Mouse (Mus musculus): ENCODE data around the gene Rai14. TPM values are rescaled to one million over a fixed set of nuclear protein-coding genes. Genes with fewer than 3 reads are reported as not detected.
"Not testable (repeated sequence)": the region's sequence is repeated elsewhere in the genome, so short reads cannot be mapped to it uniquely, and the experiment has no call there.

Gene Rai14
- polyA plus RNA-seq, 1 experiment from 2014 or later: 64.8 TPM

DNA sequence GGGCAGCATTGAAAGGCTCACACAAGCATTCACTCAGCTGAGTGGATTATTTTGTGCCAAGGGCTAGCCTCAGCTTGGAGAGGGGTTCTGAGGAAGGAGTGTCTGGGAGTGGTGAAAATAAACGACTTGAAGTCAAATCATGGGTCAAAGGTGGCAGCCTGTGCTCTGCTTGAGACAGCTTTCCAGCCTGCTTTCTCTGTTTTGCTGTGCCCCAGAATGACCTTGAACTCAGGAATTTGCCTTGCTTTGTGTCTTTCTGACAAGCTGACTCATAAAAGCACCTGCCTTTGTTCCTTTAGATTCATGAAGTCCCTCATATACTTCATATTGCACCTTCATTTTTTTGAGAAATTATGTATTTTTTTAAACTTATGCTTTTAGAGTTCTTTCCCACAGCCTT is 150.2 kb downstream of the Rai14 start:
- Histone ChIP-seq H3K36me3 (peaks cover 29% of the 10 kb centered on the region), H3K9me3 (replicated peaks) (no peaks in the 10 kb centered on the region), H3K4me1 (no peaks in the 10 kb centered on the region), H3K27ac (no peak overlapping the region), H3K4me3 (no peak overlapping the region), H3K27me3 (ENCODE audit: low read depth, poor library complexity, severe bottlenecking) (no peaks in the 10 kb centered on the region)
- DNase-seq (ENCODE audit: low spot score): no peak
- 45% methylated on average over 1 of the region's 1 CpGs for WGBS

DNA sequence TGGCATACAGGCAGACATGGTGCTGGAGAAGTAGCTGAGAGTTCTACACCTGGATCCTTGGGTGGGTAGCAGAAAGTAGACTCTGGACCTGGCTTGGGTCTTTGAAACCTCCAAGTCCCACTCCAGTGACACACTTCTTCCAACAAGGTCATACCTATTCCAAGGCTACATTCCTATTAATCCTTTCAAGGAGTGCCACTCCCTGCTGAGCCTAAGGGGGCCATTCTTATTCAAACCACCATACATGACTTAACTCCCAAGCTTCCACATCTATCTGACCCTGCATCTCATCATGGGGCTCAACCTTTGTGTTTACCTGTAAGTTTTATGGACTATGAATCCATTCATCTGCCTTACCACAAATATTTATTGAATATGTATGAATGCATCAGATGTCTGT is 152.1 kb downstream of the Rai14 start:
- no peak overlapping the region for H3K27ac ChIP-seq
- peaks cover 10% of the 10 kb centered on the region for H3K36me3 ChIP-seq
- H3K27me3 ChIP-seq (ENCODE audit: low read depth, poor library complexity, severe bottlenecking): no peaks in the 10 kb centered on the region
- DNase-seq (ENCODE audit: low spot score): no peak
- no peak overlapping the region for H3K4me3 ChIP-seq
- H3K9me3 ChIP-seq (replicated peaks): no peaks in the 10 kb centered on the region
- no peaks in the 10 kb centered on the region for H3K4me1 ChIP-seq

- 94% methylated on average over 7 of the region's 7 CpGs for WGBS
- Histone ChIP-seq H3K27me3 (ENCODE audit: low read depth, poor library complexity, severe bottlenecking) (no peaks in the 10 kb centered on the region), H3K9me3 (replicated peaks) (no peaks in the 10 kb centered on the region), H3K36me3 (no peaks in the 10 kb centered on the region), H3K4me1 (no peaks in the 10 kb centered on the region), H3K4me3 (no peak overlapping the region), H3K27ac (no peak overlapping the region)
- no peak for DNase-seq (ENCODE audit: low spot score)
Observed at GRCm38 (mm10) chr15:10560005-10560404, 154.4 kb downstream of the Rai14 start.

DNA sequence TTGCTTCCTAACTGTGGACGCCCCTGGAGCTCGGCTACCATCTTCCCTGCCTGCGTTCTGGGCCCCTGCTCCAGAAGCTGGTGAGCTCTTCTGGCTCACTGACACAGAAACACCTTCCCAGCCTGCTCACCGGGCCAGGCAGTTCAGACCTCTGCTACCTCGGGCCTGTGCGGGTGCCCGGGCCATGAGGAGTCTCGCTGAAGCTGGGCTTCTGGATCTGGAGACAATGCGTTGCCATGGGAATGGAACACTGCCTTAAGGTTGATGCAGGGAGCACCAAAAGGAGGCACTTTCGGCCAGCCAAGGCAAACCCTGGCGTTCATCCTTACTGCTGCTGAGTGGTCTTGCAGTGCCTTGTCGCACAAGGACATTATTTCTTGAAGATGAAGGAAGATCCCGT is 156.0 kb downstream of the Rai14 start, which contains the start of gene Ttc23l:
Ttc23l (minus strand) TSS at position 204 of the 400 bp plus-strand sequence.
- WGBS: 89% methylated on average over 13 of the region's 13 CpGs

GRCm38 (mm10) chr15:10554336-10554735 is 160.1 kb downstream of the Rai14 start:
- Histone ChIP-seq H3K9me3 (replicated peaks) (no peaks in the 10 kb centered on the region), H3K4me3 (no peak overlapping the region), H3K36me3 (no peaks in the 10 kb centered on the region), H3K4me1 (no peaks in the 10 kb centered on the region), H3K27me3 (ENCODE audit: low read depth, poor library complexity, severe bottlenecking) (no peaks in the 10 kb centered on the region), H3K27ac (no peak overlapping the region)
- no peak for DNase-seq (ENCODE audit: low spot score)

More for the DNA sequence above, 156.0 kb downstream of the Rai14 start, which contains the start of gene Ttc23l:
- H3K36me3 ChIP-seq: no peaks in the 10 kb centered on the region
- DNase-seq (ENCODE audit: low spot score): no peak
- no peak within 1 kb of the TSS for H3K4me3 ChIP-seq
- H3K4me1 ChIP-seq: no peaks in the 10 kb centered on the region
- H3K27ac ChIP-seq: peak within 1 kb of the TSS; percentile 42; the same call in 1 of the 2 replicates
- H3K27me3 ChIP-seq (ENCODE audit: low read depth, poor library complexity, severe bottlenecking): no peaks in the 10 kb centered on the region
- no peaks in the 10 kb centered on the region for H3K9me3 ChIP-seq (replicated peaks)

- Histone ChIP-seq H3K27ac (peak overlapping the region; percentile 83), H3K4me3 (no peak overlapping the region; the same call in 1 of the 2 replicates), H3K4me1 (peaks cover 27% of the 10 kb centered on the region), H3K27me3 (ENCODE audit: low read depth, poor library complexity, severe bottlenecking) (no peaks in the 10 kb centered on the region), H3K36me3 (no peaks in the 10 kb centered on the region), H3K9me3 (replicated peaks) (no peaks in the 10 kb centered on the region)
- WGBS: 36% methylated on average over 16 of the region's 16 CpGs
- peak; percentile 50 for DNase-seq (ENCODE audit: low spot score)
Observed at GRCm38 (mm10) chr15:10540271-10541088, 173.9 kb downstream of the Rai14 start.

- no peaks in the 10 kb centered on the region for H3K9me3 ChIP-seq (replicated peaks)
- 66% methylated on average over 7 of the region's 7 CpGs for WGBS
- DNase-seq (ENCODE audit: low spot score): peak; percentile 32
- H3K27me3 ChIP-seq (ENCODE audit: low read depth, poor library complexity, severe bottlenecking): no peaks in the 10 kb centered on the region
- no peak overlapping the region for H3K27ac ChIP-seq
- H3K36me3 ChIP-seq: no peaks in the 10 kb centered on the region
- H3K4me1 ChIP-seq: peaks cover 21% of the 10 kb centered on the region
- H3K4me3 ChIP-seq: no peak overlapping the region
Observed at GRCm38 (mm10) chr15:10535969-10536368, 178.5 kb downstream of the Rai14 start.

GRCm38 (mm10) chr15:10534591-10534990 is 179.8 kb downstream of the Rai14 start:
- Histone ChIP-seq H3K27ac (no peak overlapping the region), H3K4me3 (no peak overlapping the region), H3K4me1 (peaks cover 7% of the 10 kb centered on the region), H3K9me3 (replicated peaks) (no peaks in the 10 kb centered on the region), H3K27me3 (ENCODE audit: low read depth, poor library complexity, severe bottlenecking) (no peaks in the 10 kb centered on the region), H3K36me3 (no peaks in the 10 kb centered on the region)
- peak; percentile 12 for DNase-seq (ENCODE audit: low spot score)
- 85% methylated on average over 5 of the region's 5 CpGs for WGBS

DNA sequence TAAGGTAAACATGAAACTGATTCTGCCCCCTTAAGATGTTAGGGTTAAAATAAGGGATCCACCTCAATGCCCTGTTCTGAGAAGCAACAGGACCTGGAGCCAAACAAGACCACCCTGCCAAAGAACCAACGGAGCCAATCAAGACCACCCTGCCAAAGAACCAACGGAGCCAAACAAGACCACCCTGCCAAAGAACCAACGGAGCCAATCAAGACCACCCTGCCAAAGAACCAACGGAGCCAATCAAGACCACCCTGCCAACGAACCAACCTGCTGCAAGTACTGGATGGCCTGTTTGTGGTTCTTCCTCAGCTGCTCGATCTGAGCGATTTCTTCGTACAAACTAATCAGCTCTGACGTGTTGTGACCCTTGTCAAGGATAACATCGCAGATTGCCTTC is 181.1 kb downstream of the Rai14 start:
- not testable (repeated sequence) for H3K27me3 ChIP-seq (ENCODE audit: low read depth, poor library complexity, severe bottlenecking); H3K4me1 ChIP-seq; H3K9me3 ChIP-seq (replicated peaks); H3K36me3 ChIP-seq; DNase-seq (ENCODE audit: low spot score); H3K4me3 ChIP-seq; H3K27ac ChIP-seq
- 90% methylated on average over 10 of the region's 10 CpGs for WGBS

DNA sequence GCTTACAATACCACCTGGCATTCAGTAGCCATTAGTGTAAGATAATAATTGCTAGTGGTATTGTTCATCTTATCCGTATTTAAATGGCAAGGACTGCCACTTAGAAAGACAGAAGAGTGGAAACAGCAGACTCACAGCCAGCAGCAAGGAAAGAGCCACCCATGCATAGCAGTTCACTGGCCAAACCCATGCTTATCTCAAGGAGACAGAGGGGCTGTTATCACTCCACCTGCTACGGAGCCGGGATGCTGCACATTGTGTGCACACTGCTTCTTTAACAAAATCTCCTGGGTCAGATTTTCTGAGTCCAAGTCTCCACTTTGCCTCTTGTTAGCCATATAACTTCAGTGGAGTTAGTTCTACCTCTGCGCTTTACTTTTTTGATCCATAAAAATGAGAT is 183.1 kb downstream of the Rai14 start:
- no peaks in the 10 kb centered on the region for H3K27me3 ChIP-seq (ENCODE audit: low read depth, poor library complexity, severe bottlenecking)
- H3K36me3 ChIP-seq: no peaks in the 10 kb centered on the region
- 94% methylated on average over 4 of the region's 4 CpGs for WGBS
- H3K9me3 ChIP-seq (replicated peaks): no peaks in the 10 kb centered on the region
- no peak overlapping the region for H3K4me3 ChIP-seq
- peaks cover 3% of the 10 kb centered on the region; the same call in 1 of the 2 replicates for H3K4me1 ChIP-seq
- H3K27ac ChIP-seq: no peak overlapping the region
- peak; percentile 17 for DNase-seq (ENCODE audit: low spot score)

- Histone ChIP-seq H3K9me3 (replicated peaks) (no peaks in the 10 kb centered on the region), H3K27me3 (ENCODE audit: low read depth, poor library complexity, severe bottlenecking) (no peaks in the 10 kb centered on the region), H3K4me1 (no peaks in the 10 kb centered on the region), H3K4me3 (no peak overlapping the region), H3K36me3 (no peaks in the 10 kb centered on the region), H3K27ac (no peak overlapping the region)
- DNase-seq (ENCODE audit: low spot score): no peak
- 85% methylated on average over 1 of the region's 1 CpGs for WGBS
Observed at GRCm38 (mm10) chr15:10525896-10526295, 188.5 kb downstream of the Rai14 start.
